Mouse (Mus musculus) heart, adult 2 months (tissue): ENCODE results near the gene Olfr99. TPM values are rescaled to one million over a fixed set of nuclear protein-coding genes. Genes with fewer than 3 reads are reported as not detected.
A peak's percentile ranks its signal among the peaks of the same experiment; 100 is the strongest.

Experiments used
- DNase-seq, 2 experiments: peaks; one replicate each; pipeline ENCODE4 v3.0.0; 2021
- H3K27ac ChIP-seq: fragments of 200-600 bp; 2 replicates; pipeline ENCODE4 v1.8.1; 2022
- H3K27me3 ChIP-seq: fragments of 200-500 bp; 2 replicates; pipeline ENCODE4 v1.6.1; 2012; ENCODE audit warnings: mild to moderate bottlenecking, low read length, inconsistent platforms, mixed read lengths; ENCODE audit not compliant: control insufficient read depth, insufficient read depth
- H3K36me3 ChIP-seq: fragments of 200-500 bp; 2 replicates; pipeline ENCODE4 v1.6.1; 2012; ENCODE audit warnings: low read length, inconsistent platforms; ENCODE audit not compliant: control insufficient read depth, insufficient read depth
- H3K4me1 ChIP-seq: fragments of 200-500 bp; 2 replicates; pipeline ENCODE4 v1.6.1; 2011; ENCODE audit warnings: low read length; ENCODE audit not compliant: control insufficient read depth, insufficient read depth
- H3K4me3 ChIP-seq: fragments of 200-600 bp; 2 replicates; pipeline ENCODE4 v1.8.1; 2022
- H3K79me2 ChIP-seq: fragments of 200-500 bp; replicated peaks from 2 replicates; pipeline ENCODE4 v1.6.1; 2012; ENCODE audit warnings: mild to moderate bottlenecking, inconsistent platforms, low read length, moderate library complexity, mixed read lengths; ENCODE audit not compliant: control insufficient read depth, insufficient read depth
- H3K9ac ChIP-seq: fragments of 200-500 bp; 2 replicates; pipeline ENCODE4 v1.6.1; 2012; ENCODE audit warnings: low read depth, mild to moderate bottlenecking, control low read depth, inconsistent platforms, low read length, mixed read lengths
- CTCF ChIP-seq: fragments of 200-600 bp; IDR thresholded peaks from 2 replicates; pipeline ENCODE4 v1.8.1; 2022; ENCODE audit warnings: antibody characterized with exemption, mild to moderate bottlenecking, moderate library complexity
- EP300 ChIP-seq: fragments of 200-500 bp; IDR thresholded peaks from 2 replicates; pipeline ENCODE4 v1.6.1; 2011; ENCODE audit warnings: low read depth, low read length, control low read depth; ENCODE audit not compliant: insufficient read depth
- POLR2A ChIP-seq: fragments of 200-500 bp; IDR thresholded peaks from 2 replicates; pipeline ENCODE4 v1.6.1; 2011; ENCODE audit warnings: mild to moderate bottlenecking, low read depth, low read length, control low read depth; ENCODE audit not compliant: insufficient read depth
- whole genome bisulfite sequencing: fragments of 180-500 bp; shearing (Covaris S2); methylation state at CpG from one replicate; pipeline ENCODE4 v1.1.7; 2018; 5-methylcytosine and 5-hydroxymethylcytosine counted together
- intact Hi-C: fragments of 180-260 bp; cut with DNase I; formaldehyde crosslinking; loops from one replicate; pipeline ENCODE4 v1.15.1; 2025
- long read RNA-seq: library from polyadenylated mRNA; stranded (forward); transcript quantifications from one replicate; pipeline ENCODE4 v2.0.0, GENCODE M21; 2021
- polyA plus RNA-seq: library from polyadenylated mRNA; depleted of rRNA; stranded (reverse); fragments of >200 nt; gene quantifications from 2 replicates; pipeline ENCODE4 v1.2.3, GENCODE M21; 2012; rRNA removed
- total RNA-seq, 2 experiments: library from RNA; stranded (reverse); gene quantifications; 2 replicates each; pipeline ENCODE4 v1.2.3; 2021

The Olfr99 gene
- total RNA-seq (not detected), polyA plus RNA-seq (not detected in 2 replicates)
- long read RNA-seq = 0 reads

DNA sequence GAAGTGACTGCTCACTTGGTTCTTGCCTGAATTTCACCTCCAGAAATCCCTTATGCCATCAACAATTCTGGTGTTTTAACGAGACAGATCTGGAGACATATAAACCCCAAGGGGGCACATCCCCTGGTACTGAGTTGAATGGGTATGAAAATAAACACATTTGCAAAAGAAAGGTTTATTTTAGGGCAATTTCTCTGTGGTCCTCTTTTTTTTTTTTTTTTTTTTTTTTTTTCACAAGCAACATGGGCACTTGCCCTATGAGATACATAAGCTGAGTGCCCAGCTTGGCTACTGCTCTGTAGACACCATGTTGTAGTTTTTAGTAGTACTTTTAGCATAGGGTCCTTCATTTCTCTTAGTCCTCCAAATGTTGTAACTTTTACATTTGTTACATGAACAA lies at the start of gene Olfr99:
TSS of gene Olfr99 (minus strand) at position 101 of the 400 bp plus-strand sequence.
- Histone ChIP-seq H3K27me3 (no peaks in the 10 kb centered on the region), H3K9ac (no peak within 1 kb of the TSS), H3K27ac (no peak within 1 kb of the TSS), H3K4me1 (no peaks in the 10 kb centered on the region), H3K79me2 (no peaks in the 10 kb centered on the region), H3K36me3 (no peaks in the 10 kb centered on the region), H3K4me3 (no peak within 1 kb of the TSS)
- TF ChIP-seq EP300 (no peak), POLR2A (no peak), CTCF (no peak)
- intact Hi-C loops = no loop called here
- WGBS = 69% methylated on average over 1 of the region's 1 CpGs
- no peak for DNase-seq

DNA sequence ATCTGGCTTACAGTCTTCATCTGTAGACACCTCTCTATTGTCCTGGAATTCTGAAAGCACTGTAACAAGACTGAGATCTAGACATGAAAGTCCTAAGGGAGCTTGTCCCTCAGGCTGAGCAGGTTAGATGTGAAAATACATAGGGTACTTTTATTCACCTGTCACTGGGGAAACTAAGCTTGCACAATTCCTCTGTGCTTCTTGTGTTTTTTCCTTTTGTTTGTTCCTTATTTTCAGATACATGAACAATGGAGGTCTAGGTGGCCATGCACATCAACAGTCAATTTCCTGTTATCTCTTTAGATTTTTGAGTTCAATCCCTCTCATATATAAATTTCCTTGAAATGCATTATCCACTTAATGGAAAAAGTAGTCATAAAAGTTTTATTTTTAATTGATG lies 33.7 kb upstream of the Olfr99 start, which contains the start of gene Olfr102:
TSS of gene Olfr102 (minus strand) at position 101 of the 400 bp plus-strand sequence.
- no peak for TF ChIP-seq EP300
- no peak for TF ChIP-seq CTCF
- TF ChIP-seq POLR2A = no peak
- H3K4me1 ChIP-seq = no peaks in the 10 kb centered on the region
- no peak for DNase-seq

DNA sequence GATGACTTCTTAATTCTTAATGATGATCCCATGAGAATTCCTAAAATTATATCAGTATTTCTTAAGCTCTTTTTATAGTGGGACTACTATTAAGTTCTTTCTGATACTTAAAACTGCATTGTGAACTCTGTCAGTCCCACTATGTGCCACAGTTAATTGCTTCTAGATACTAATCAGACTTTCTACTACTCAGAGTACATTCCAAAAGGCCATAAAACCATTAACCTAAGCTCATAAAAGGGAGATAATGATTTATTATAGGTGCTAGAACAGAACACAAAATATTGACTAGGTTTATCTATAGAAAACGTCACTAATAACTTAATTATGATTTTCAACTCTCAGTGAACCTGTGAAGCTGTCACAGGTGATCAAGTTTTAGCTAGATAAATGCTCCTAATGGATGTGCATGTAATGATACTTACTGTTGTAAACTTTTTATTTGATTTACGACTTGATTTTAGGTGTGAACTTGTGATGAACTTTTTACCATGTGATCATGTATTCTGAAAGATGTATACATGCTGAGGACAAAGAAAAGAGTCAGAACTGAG lies 27.0 kb upstream of the Olfr99 start:
- no peaks in the 10 kb centered on the region for H3K4me1 ChIP-seq
- no peak overlapping the region for H3K4me3 ChIP-seq
- no peaks in the 10 kb centered on the region for H3K79me2 ChIP-seq
- TF ChIP-seq EP300 (no peak), POLR2A (no peak), CTCF (no peak)
- H3K27ac ChIP-seq = no peak overlapping the region
- intact Hi-C loops = no loop called here
- H3K9ac ChIP-seq = no peak overlapping the region
- no peaks in the 10 kb centered on the region for H3K36me3 ChIP-seq
- 35% methylated on average over 2 of the region's 2 CpGs for WGBS
- H3K27me3 ChIP-seq = no peaks in the 10 kb centered on the region
- no peak for DNase-seq

More for the DNA sequence above, 33.7 kb upstream of the Olfr99 start, which contains the start of gene Olfr102:
- no peak within 1 kb of the TSS for H3K4me3 ChIP-seq
- H3K79me2 ChIP-seq = no peaks in the 10 kb centered on the region
- H3K9ac ChIP-seq = no peak within 1 kb of the TSS
- H3K36me3 ChIP-seq = no peaks in the 10 kb centered on the region
- H3K27me3 ChIP-seq = no peaks in the 10 kb centered on the region
- intact Hi-C loops = no loop called here
- no peak within 1 kb of the TSS for H3K27ac ChIP-seq

DNA sequence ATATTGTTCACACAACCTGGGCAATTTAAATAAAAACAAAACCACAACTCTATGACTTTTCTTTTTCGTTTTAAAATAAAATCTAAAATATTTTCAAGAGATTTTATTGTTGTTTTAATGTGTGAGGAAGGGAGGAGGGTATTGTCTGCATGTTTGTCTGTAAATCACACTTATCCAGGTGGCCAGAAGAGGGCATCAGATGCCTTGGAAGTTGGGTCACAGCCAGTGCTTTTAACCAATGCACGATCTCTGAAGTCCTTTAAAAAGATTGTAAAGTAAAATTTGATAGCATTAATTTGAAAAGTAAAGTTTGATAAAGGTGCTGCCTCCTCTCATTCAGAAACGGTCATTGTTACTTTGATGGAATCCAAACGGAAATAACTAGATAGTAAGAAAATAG lies 25.2 kb upstream of the Olfr99 start:
- Histone ChIP-seq H3K4me1 (no peaks in the 10 kb centered on the region), H3K79me2 (no peaks in the 10 kb centered on the region), H3K27me3 (no peaks in the 10 kb centered on the region), H3K27ac (no peak overlapping the region), H3K4me3 (no peak overlapping the region), H3K36me3 (no peaks in the 10 kb centered on the region), H3K9ac (no peak overlapping the region)
- no peak for DNase-seq
- WGBS = 28% methylated on average over 4 of the region's 4 CpGs
- intact Hi-C loops = no loop called here
- TF ChIP-seq EP300 = no peak
- peak; percentile 23; the same call in 1 of the 2 replicates for TF ChIP-seq CTCF
- TF ChIP-seq POLR2A = no peak

DNA sequence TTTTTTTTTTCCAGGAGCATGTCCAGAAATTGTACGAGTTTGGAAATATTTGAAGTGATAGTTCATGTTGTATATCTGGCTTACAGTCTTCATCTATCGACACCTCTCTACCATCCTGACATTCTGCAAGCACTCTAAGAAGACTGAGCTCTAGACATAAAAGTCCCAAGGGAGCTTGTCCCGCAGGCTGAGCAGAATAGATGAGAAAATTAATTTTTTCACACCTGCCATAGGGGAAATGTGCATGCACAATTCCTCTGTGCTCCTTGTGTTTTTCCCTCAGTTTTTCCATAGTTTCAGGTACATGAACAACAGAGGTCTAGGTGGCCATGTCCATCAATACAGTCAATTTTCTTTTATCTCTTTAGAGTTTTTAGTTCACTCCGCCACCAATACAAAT lies 21.0 kb upstream of the Olfr99 start, which contains the start of gene Olfr101:
TSS of gene Olfr101 (minus strand) at position 101 of the 400 bp plus-strand sequence.
- TF ChIP-seq EP300 (no peak), POLR2A (no peak)
- WGBS = 63% methylated on average over 4 of the region's 4 CpGs
- Histone ChIP-seq H3K36me3 (no peaks in the 10 kb centered on the region), H3K4me3 (no peak within 1 kb of the TSS), H3K79me2 (no peaks in the 10 kb centered on the region), H3K9ac (no peak within 1 kb of the TSS), H3K27ac (no peak within 1 kb of the TSS), H3K27me3 (no peaks in the 10 kb centered on the region), H3K4me1 (no peaks in the 10 kb centered on the region)
- DNase-seq = no peak
- intact Hi-C loops = no loop called here

DNA sequence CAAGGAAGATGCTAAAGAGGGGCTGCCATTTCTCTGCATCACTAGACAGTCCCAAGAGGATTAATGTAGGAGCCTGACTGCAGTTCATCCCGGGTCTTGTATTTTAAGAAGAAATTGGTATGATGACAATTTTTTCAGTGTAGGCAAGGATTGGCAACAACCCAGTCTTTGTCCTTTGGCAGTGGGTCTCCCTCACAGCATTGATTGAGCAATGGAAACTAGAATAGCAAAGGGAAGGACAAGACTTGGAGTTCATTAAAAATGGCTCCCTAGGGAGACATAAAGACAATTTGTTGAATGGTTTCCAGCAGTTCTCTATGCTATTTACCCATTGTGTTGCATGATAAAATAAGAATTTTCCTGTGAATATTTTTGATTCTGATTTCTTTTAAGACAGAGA lies 2.9 kb downstream of the Olfr99 start:
- intact Hi-C loops = no loop called here
- H3K27me3 ChIP-seq = no peaks in the 10 kb centered on the region
- H3K79me2 ChIP-seq = no peaks in the 10 kb centered on the region
- no peak overlapping the region for H3K4me3 ChIP-seq
- 16% methylated on average over 1 of the region's 1 CpGs for WGBS
- no peak for DNase-seq
- H3K9ac ChIP-seq = no peak overlapping the region
- no peak overlapping the region for H3K27ac ChIP-seq
- TF ChIP-seq EP300 (no peak), POLR2A (no peak), CTCF (no peak)
- no peaks in the 10 kb centered on the region for H3K36me3 ChIP-seq
- no peaks in the 10 kb centered on the region for H3K4me1 ChIP-seq
